Mouse (Mus musculus): ENCODE measurements around the gene Ripply1. TPM values are rescaled to one million over a fixed set of nuclear protein-coding genes. Genes with fewer than 3 reads are reported as not detected.

Ripply1 gene
- not detected for total RNA-seq (2021)
- long read RNA-seq, experiment 1, result 0 reads
- long read RNA-seq, experiment 2, result 0 reads

- DNase-seq (ENCODE audit: extremely low spot score in 1 of 2, low spot score in 2 of 2), result no peak
- no peak within 1 kb of the TSS for H3K27ac ChIP-seq
- intact Hi-C loops (cut with DNase I), result loop anchor here (5.0 kb wide), 1 partner anchor 35 kb away; no protein-coding TSS in a partner anchor
- H3K4me3 ChIP-seq, result no peak within 1 kb of the TSS
- no peak for TF ChIP-seq CTCF (IDR thresholded peaks at IDR 0.05)
Measured at GRCm38 (mm10) chrX:139782278-139783044, at the start of gene Ripply1. Gene Ripply1, minus strand, starts transcription at chrX:139782353.

- Histone ChIP-seq H3K4me3 (no peak overlapping the region), H3K27ac (no peak overlapping the region)
- intact Hi-C loops (cut with DNase I), result no loop called here
- TF ChIP-seq CTCF (IDR thresholded peaks at IDR 0.05), result no peak
- no peak for DNase-seq (ENCODE audit: extremely low spot score in 1 of 2, low spot score in 2 of 2)
Measured at GRCm38 (mm10) chrX:139828363-139829092, 46.4 kb upstream of the Ripply1 start.

GRCm38 (mm10) chrX:139826926-139827325 lies 44.8 kb upstream of the Ripply1 start:
- TF ChIP-seq CTCF (IDR thresholded peaks at IDR 0.05), result no peak
- H3K27ac ChIP-seq, result no peak overlapping the region
- intact Hi-C loops (cut with DNase I), result no loop called here
- no peak for DNase-seq (ENCODE audit: extremely low spot score in 1 of 2, low spot score in 2 of 2)
- no peak overlapping the region for H3K4me3 ChIP-seq

GRCm38 (mm10) chrX:139825402-139825801 lies 43.2 kb upstream of the Ripply1 start:
- intact Hi-C loops (cut with DNase I), result no loop called here
- Histone ChIP-seq H3K27ac (no peak overlapping the region), H3K4me3 (no peak overlapping the region)
- TF ChIP-seq CTCF (IDR thresholded peaks at IDR 0.05), result no peak
- no peak for DNase-seq (ENCODE audit: extremely low spot score in 1 of 2, low spot score in 2 of 2)

GRCm38 (mm10) chrX:139815201-139815600 lies 33.0 kb upstream of the Ripply1 start:
- no peak overlapping the region for H3K27ac ChIP-seq
- TF ChIP-seq CTCF (IDR thresholded peaks at IDR 0.05), result no peak
- no peak overlapping the region for H3K4me3 ChIP-seq
- no peak for DNase-seq (ENCODE audit: extremely low spot score in 1 of 2, low spot score in 2 of 2)
- intact Hi-C loops (cut with DNase I), result loop anchor here (5.0 kb wide), 1 partner anchor 33 kb away; the partner anchor contains the start of gene Ripply1

GRCm38 (mm10) chrX:139814018-139814635 lies 32.0 kb upstream of the Ripply1 start:
- intact Hi-C loops (cut with DNase I), result no loop called here
- Histone ChIP-seq H3K4me3 (no peak overlapping the region), H3K27ac (no peak overlapping the region)
- no peak for TF ChIP-seq CTCF (IDR thresholded peaks at IDR 0.05)
- no peak for DNase-seq (ENCODE audit: extremely low spot score in 1 of 2, low spot score in 2 of 2)

- no peak overlapping the region for H3K27ac ChIP-seq
Measured at GRCm38 (mm10) chrX:139813299-139814002, 31.3 kb upstream of the Ripply1 start.

GRCm38 (mm10) chrX:139812636-139813298 lies 30.6 kb upstream of the Ripply1 start:
- TF ChIP-seq CTCF (IDR thresholded peaks at IDR 0.05), result no peak

More at GRCm38 (mm10) chrX:139813299-139814002, 31.3 kb upstream of the Ripply1 start:
- no peak for DNase-seq (ENCODE audit: extremely low spot score in 1 of 2, low spot score in 2 of 2)
- intact Hi-C loops (cut with DNase I), result no loop called here
- H3K4me3 ChIP-seq, result no peak overlapping the region
- TF ChIP-seq CTCF (IDR thresholded peaks at IDR 0.05), result no peak

GRCm38 (mm10) chrX:139808501-139808900 lies 26.3 kb upstream of the Ripply1 start:
- H3K4me3 ChIP-seq, result no peak overlapping the region
- no peak for DNase-seq (ENCODE audit: extremely low spot score in 1 of 2, low spot score in 2 of 2)
- TF ChIP-seq CTCF (IDR thresholded peaks at IDR 0.05), result no peak
- intact Hi-C loops (cut with DNase I), result no loop called here
- H3K27ac ChIP-seq, result no peak overlapping the region

More at GRCm38 (mm10) chrX:139812636-139813298, 30.6 kb upstream of the Ripply1 start:
- intact Hi-C loops (cut with DNase I), result no loop called here
- Histone ChIP-seq H3K27ac (no peak overlapping the region), H3K4me3 (no peak overlapping the region)
- no peak for DNase-seq (ENCODE audit: extremely low spot score in 1 of 2, low spot score in 2 of 2)

GRCm38 (mm10) chrX:139808085-139808484 lies 25.9 kb upstream of the Ripply1 start:
- intact Hi-C loops (cut with DNase I), result no loop called here
- Histone ChIP-seq H3K4me3 (no peak overlapping the region), H3K27ac (no peak overlapping the region)
- no peak for TF ChIP-seq CTCF (IDR thresholded peaks at IDR 0.05)
- DNase-seq (ENCODE audit: extremely low spot score in 1 of 2, low spot score in 2 of 2), result no peak

GRCm38 (mm10) chrX:139807391-139807790 lies 25.2 kb upstream of the Ripply1 start:
- no peak overlapping the region for H3K27ac ChIP-seq
- H3K4me3 ChIP-seq, result no peak overlapping the region
- intact Hi-C loops (cut with DNase I), result no loop called here
- DNase-seq (ENCODE audit: extremely low spot score in 1 of 2, low spot score in 2 of 2), result no peak
- no peak for TF ChIP-seq CTCF (IDR thresholded peaks at IDR 0.05)
